Mouse (Mus musculus) embryo, embryonic 10.5 days (tissue): ENCODE results near the gene Ptprn2.
A peak's percentile ranks its signal among the peaks of the same experiment; 100 is the strongest.

Experiments used
- DNase-seq: peaks from one replicate; pipeline ENCODE4 v3.0.0-alpha.2; 2015; ENCODE audit warnings: low spot score

Gene Ptprn2

DNA sequence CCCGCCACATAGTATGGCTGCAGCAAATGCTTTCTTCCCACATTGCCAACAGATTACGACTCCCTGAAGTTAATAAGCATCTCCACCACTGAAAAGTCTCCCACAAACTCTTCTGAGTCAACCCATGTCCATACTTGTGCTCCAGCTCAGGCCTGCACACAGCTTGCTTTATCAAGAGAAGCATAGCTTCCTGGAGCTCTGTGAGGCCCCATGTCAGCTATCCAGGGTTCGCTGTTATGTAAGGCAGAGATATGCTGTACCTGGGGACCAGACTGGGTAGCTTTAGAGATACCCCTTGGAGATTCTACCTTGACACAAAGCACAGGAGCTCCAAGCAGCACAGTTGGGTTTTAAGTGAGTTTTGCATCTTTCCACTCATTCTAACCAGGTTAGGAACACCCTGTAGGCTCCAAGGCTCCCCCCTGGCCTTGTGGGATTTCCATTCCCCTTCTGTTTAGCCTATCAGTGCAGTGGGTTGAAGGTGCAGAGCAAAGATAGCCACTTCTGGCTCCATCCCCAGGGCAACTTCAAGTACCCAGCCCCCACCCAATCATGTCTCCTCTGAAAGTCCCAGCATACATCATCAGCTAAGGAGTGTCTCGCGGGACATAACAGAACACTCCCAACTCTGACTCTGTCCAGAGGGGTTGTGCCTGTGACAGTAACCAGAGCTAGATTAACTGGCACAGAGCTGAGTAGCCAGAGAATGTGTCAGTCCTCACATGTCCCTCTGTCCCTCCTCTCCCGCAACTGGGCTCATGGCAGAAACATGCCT is 572.9 kb downstream of the Ptprn2 start:
- no peak for DNase-seq

DNA sequence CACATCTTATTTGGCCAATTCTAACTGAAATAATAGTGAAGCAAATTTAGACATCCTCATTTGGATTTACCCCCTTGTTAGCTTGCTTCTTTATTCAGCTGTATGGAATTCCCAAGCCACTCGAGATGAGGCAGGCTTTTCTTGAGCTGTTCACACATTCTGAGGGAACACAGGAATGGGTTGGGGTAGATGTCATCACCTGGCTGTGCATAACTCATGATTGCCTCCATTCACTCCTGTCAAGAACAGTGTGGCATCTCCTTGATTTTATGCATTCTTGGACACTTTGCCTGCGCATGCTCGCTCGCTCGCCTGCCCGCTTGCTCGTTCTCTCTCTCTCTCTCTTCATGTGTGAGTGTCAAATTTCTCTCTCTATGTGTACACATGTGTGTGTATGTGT is 573.5 kb downstream of the Ptprn2 start:
- no peak for DNase-seq

DNA sequence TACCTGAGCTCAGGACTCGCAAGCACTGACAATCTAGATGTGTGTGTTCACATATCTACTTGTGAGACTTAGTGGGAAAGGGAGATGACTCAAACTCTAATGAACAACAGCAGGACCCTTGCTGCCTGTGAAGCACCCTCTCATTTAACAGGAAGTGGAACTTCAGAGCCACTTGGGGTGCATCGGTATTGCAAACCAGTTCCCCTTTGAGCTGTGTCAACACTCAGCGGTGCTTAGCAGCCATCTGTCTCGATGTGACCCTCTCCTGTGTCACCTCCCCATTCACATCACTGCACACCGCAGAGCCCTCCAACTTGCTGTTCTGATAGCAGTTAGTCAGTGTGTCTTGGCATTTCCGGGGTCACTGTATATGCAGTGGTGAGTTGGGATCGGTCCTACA is 592.1 kb downstream of the Ptprn2 start:
- no peak for DNase-seq

DNA sequence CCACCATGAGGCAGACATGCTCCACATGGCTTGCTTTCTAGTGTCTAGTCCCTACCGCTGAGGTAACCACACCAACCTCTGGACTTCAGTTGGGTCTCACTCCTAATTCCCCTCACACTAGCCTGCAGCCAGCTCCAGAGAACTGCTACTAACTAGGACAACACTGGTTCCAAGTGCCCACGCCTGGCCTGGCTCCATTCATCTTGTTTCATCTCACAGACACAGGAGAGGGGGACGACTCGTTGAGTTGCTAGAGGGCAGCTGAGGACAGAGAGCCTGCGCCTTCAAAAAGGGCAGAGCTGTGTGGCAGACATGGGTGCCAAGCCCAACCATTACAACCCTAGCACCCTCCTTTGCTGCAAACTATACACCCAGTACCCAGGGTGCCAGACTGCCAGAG is 593.4 kb downstream of the Ptprn2 start:
- DNase-seq, result no peak

DNA sequence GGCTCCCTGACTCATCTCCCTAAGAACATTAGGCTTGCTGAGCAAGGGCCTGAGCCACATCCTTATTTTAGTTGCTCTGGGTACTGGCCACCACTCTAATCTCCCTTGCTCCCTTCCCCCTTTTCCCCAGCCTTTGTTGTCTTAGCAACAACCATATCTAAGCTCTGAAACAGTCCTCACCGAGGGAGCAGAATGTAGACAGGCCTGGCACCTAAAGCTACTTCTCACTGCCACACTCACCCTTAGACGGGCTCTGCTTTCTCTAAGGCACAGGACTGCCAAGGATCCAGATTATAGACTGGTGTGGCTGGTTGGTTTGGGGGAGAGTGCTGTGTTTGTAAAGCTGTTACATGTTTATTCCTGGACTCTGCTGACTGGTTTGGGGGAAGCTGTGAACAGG is 594.2 kb downstream of the Ptprn2 start:
- DNase-seq, result no peak

DNA sequence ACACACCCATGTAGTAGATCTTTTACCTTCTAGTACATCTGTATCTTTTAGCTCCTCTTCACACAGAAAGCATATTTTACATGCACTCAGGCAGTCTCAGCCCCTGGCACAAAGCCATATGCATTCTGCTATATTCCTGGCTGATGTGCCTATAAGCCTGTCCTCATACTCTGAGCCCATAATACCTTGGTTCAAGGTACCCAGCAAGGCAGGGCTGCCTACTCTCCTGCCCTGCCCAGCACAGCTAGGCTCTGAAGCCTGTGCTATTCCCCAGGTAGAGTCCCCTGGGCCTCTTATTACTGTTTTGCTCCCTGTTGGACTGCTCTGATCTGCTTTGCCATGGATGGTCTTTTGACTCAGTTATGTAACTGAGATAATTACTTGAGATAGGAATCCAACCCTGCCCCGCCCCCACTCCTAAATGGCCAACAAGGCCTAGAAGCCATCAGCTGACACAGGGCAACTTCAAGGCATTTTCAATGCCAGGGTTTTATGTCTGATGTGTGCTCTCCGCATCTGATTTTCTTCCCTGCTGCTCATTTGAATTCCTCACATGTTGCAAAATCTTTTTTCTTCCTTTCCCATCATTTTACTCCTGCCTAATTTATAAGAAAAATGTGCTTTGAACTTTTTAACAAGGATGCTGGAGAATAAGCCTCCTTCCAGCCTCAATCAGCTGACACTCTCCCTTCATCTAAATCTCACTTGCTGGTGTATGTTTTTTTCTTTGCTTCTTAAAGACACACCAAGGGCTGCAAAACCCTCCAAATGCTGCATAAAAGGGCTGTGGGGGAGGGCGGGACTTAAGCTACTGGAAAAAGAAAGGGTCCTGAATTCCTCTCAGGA is 598.6 kb downstream of the Ptprn2 start:
- no peak for DNase-seq

DNA sequence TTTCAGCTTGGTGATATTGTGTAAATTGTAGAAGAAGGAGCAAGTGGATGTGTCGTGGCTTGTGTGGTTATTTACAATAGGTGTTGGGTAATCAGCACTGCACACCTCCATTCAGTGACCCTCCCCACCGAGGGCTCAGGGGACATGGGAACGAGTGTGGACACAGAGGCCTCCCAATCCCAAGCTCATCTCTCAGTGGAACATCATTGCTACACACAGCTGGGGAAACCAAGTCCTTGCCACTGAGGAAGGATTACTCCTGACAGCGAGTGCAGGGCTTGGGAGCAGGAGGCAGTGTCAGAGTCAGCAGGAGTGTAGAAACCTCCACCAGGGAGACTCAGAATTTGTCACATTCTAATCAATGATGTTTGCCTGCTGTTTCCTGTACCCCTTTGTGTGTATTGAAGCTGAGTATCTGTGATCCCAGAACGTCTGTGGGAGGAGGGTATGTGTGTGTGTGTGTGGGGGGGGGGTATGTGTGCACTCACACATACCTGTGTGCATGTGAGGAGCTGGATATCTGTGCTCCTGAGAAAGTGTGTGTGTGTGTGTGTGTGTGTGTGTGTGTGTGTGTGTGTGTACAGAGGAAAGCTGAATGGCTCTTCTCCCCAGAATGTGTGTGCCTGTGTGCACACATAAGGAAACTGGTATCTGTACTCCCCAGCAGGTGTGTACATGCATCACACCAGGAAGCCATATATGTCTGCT is 599.3 kb downstream of the Ptprn2 start:
- no peak for DNase-seq

DNA sequence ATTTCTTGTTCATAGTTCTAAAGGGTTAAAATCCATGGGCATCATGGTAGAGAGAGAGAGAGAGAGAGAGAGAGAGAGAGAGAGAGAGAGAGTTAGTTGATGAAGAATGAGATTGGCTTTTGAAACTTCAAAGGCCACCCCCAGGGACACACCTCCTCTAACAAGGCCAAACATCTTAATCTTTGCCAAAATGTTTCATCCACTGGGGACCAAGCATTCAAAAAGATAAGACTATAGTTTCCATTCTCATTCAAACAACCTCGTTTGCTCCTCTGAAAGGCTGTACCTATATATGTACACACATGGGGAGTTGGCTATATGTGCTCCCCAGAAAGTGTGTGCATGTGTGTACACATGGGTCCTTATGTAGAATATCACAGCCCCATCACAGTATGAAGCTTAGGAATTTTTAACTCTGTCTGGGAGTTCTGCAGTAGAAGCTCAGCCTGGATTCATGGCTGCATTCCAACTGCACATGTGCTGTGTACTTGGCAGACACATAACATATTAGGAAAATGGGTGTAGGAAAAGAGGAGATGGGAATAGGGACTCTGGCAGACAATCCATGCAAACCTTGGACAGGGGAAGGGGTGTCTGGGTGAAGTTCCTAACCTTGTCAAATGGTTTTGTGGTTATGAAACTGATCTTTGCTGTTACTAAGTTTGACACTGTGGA is 600.3 kb downstream of the Ptprn2 start:
- no peak for DNase-seq

DNA sequence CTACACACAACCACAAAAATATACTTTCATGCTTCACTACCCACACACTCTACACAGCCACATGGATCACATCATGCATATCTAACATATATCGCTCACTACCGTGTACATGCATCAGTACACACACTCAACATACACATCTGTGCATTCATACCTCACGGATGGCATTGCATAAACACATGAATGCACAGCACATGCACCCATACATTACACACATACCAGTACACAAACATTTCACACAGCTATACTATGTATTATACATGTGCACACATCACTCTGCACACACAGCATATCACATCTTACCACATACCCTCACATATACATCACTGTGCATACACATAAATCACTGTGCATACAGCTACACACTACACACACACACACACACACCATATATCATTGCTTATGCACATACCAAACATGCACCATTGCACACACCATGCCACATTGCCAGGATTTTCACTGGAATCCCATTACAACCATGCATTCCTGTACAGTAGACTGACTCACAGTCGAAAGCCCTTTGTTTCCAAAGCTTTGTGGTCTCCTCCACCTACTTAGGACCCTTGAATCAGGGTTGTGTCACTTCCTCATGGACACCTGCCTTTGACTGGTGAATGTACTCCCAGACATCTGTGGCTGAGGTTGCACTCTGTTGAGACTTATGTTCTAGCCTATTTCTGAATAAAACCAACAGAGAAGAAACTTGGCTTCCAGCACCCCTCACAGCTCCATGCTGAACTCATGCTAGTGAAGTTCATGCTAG is 607.0 kb downstream of the Ptprn2 start:
- DNase-seq, result no peak

DNA sequence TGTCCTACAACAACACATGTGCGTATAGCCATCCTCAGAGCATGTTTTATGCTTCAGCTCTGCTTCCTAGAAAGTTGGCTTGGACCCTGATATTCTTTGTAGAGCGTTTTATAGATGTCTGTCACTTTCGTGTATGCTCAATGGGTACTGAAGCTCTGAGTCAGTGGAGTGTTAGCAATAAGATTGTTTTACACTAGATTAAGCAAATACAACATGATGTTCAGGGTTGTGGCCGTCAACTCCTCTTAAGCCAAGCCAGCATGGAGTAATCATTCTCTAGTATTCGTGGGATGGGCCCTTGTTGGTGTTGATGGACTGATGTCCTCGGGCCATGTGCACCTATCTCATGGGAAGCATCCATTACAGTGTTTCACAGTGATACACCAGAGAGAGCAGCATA is 610.4 kb downstream of the Ptprn2 start:
- no peak for DNase-seq

DNA sequence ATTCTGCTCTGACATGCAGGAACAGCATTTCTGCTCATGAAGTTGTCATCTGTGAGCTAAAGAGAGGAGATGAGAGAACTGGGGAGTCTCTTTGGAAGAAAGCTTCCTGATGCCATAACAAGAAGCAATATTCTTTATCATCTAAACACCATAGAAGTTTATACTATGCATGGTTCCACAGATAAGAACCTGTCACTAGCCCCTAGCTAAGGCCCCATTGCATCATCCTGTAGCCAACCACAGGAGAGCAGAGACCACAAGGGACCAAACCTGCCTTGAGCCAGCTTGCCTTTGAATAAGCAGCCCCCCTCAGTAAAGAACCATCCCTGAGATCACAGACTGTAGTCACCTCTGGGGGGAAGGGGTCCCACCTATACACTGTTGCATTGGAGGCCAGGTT is 612.8 kb downstream of the Ptprn2 start:
- DNase-seq, result no peak

DNA sequence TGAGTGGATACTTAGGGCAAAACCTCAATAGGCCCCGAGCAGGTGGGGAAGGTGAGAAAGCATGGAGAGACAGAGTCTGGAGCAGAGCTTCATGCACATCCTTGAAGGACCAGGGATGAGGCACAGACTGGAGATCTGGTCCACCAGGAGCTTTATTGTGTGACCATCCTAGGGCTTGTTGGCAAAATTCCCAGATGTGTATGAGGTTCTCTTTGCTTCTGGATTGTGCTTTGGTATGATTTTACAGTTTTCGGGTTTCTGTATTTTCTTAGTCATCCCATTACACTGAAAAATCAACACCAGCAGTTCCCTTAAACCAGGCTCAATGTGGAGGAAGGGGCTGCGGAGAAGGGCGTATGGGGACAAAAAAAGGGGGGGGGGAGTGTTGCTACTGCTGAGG is 621.2 kb downstream of the Ptprn2 start:
- no peak for DNase-seq

DNA sequence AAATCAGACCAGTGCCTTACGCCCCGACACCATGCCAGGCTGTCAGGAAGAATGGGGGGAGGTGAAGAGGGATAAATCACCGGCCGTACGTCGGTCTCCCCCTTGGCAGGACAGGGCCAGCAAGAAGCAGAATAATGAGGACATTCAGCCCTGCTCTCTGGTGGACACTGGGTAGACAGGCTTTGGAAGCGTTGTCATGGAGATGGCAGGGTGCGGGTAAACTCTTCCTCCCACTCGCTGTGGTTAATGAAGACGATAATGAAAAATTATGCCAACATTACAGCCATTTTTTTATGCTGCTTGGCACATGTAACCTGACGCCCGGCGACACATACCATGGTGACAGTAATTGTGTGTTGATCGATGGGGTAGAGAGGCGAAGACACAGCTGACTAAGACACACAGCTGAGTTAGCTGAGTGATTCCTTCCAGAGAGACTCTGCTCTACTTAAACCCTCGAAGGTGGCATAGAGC is 621.7 kb downstream of the Ptprn2 start:
- peak; percentile 81 for DNase-seq

DNA sequence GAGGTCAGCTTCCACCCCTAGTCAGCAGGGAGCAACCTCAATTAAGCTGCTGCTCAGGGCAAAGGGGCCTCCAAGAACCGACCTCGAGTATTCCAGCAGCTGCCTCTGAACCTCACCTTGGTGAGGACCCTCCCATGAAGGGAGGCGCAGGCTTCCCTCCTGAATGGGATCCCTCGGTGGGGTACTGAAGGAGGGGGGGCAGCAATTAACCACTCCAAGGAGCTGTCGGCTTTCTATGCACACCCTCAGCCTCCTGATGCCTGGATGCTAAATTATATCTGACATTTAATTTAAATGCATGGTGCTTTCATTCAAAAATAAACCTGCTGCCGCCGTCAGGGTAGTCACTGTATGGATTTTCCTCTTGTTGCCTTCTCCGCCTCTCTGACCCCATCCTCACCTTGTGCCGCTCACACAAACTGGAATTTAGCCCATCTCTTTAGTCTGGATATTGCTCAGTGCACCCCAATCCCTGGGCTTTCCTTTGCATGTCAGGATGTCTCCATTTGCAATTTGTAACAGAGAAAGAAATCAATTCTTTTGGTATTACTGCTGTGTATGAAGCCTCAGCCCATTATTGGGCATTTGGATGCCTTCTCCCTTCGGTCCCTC is 629.8 kb downstream of the Ptprn2 start:
- no peak for DNase-seq

DNA sequence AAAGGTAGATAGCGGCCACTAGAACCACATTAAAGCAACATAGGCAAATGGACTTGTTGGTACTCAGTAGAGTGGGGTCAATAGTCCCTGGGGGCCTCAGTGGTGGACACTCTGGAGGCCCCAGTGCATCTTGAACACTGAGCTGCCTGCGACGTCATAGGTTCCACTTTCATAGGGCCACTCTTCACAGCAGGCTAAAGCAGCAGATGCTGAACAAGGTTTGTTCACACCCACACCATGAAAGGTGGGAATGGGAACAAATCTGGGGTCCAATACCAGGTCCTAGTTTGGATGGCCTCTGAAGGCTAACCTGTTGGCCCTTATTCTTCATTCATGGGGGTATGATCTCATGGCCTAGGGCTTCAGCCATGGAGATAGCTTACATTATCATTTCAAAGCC is 641.6 kb downstream of the Ptprn2 start:
- no peak for DNase-seq

DNA sequence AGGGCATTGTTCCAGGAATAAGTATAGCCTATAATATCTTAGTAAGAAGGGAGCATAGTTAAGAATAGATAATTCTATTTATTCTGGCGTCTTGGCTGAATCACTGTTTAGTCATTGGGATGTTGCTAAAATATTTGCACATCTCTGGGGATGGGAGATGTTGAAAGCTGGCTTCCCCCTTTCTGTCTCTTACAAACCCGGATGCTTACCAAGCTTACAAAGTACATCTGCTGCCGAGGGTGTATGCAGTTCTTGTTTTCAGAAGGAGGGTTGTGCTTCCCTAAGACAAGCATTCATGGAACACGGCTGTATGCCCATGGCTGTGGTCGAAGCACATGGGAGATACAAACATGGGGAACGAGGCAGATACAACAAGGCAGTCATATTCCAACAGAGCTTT is 642.0 kb downstream of the Ptprn2 start:
- no peak for DNase-seq

DNA sequence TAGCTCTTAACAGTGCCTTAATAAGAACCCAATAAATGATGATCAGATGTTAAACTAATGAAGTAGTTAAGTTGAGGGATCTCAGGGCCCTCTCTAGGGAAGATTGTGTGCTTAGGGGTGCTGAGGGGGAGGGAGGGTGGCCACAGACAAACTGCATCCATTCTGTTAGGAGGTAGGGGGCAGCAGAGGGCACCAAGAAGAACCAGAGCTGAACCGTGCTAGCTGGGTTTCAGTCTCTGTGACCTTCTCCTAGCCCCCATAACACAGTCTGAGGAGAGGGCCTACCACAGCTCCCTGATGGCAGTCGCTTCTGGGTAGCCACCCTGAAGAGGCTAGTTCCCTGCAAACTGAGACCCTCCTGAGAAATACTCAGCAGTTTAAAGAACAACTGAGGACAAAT is 646.6 kb downstream of the Ptprn2 start:
- peak; percentile 62 for DNase-seq

DNA sequence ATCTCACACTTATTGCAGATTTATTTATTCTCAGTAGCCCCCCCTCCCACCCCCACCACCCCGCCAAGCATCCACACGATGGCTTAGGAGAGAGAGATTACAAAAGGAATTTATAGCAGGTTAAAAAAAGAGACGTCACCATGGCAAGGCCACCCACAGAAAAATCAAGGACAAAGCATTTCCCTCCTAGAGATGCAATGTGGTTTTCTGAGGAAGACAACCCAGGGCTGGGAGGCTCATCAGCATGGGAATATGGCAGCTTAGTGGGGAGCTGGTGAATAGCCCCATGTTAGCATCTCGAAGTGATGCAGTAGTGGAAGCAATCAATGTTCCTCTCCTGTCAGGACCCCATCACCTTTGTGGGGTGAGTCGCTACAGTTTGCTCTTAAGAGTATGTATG is 649.7 kb downstream of the Ptprn2 start:
- no peak for DNase-seq

DNA sequence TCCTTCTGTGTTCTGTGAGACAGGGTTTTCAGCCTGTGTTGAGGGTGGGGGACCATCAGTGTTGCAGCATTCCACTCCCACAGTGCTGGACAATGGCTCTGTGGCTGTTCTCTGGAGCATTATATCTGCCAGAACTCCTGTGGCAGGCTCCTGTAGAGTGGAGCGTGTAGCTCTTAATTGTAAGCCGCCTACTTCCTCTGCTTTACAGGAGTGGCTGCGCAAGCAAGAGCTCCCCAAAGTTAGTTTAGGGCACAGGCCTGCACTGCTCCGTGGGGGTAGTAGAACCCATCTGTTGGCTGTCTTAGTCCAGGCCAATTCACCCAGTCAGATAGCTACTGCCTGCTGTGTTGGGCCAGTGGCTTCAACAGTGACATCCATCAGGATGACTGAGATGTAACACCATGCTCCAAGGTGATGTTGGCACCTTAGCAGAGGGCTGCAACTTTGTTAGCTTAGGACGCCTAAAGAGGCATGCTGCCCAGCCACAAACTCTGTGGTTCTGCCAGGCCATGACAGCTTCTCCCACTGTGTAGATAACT is 651.0 kb downstream of the Ptprn2 start:
- DNase-seq, result no peak

DNA sequence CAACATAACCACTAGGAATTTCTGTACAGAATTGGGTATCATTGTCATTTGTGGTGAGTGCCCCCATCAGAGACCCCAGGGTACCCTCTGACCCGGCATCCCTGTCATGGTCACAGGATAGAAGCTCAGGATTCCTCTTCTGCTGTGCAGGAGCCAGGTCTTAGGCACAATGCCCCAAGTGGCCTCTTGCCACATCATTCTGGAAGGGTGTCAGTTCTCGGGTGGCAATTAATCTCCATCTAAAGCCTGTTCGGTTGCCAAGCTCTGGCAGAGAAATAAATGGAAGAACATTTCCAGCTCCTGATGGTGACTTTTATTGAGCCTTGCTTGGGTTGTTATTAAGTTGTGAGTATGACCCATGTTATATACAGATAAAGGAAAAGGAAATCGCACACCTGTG is 655.4 kb downstream of the Ptprn2 start:
- no peak for DNase-seq

DNA sequence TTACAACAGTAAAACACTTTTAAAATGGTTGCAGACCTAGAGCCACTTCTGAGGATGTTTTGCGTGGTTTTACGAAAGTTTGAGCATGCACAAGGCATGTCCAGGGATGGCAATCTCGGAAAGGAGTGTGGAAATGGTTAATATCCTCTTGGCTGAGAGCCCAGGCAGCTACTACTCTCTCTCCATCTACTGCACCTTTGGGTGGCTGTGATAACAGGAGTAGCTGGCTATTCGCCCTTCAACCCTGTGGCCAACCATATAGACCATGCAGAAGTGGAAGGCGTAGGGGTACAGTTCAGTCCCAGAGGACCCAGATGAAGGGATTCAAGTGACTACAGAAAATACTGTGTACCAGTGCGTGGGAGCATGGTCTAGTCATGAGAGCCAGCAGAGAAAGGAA is 655.9 kb downstream of the Ptprn2 start:
- DNase-seq, result no peak
